Mouse (Mus musculus): ENCODE measurements at regions not wholly inside any gene's neighbourhood (a gene's known extent, or its start where the extent isn't known, plus 50 kb on each side); places are given as distances from the start of the nearest gene placed in this dataset.

DNA sequence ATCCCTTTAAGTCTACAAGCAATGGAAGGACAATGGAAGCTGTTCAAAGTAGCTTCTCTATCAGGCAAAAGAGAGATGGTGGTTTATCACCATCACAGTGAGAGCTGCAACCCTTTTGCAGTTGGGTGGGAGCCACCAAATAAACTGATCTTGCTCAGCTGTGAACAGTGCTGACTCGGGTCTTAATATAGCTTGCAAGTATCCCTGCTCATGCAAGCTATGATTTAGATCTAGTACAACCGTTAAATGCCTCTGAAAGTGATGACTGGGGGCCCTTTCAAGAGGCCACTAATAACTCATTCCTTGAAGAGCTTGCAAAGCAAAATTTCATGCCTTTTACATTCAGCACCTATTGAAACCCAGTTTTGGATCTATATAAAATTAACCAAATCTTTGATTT, 1154.5 kb upstream of the Lrrtm3 start:
- ChIA-PET POLR2A (no interaction called here), CTCF (no interaction called here)
- TF ChIP-seq CTCF (IDR thresholded peaks at IDR 0.05), result no peak
- no peak for ATAC-seq
- in situ Hi-C loops (cut with MboI; ENCODE audit: low pct_unique_long_range_greater_than_20kb), result no loop called here
- H3K27me3 ChIP-seq, result no peaks in the 10 kb centered on the region
- no peak for DNase-seq (ENCODE audit: low read depth, low spot score)

DNA sequence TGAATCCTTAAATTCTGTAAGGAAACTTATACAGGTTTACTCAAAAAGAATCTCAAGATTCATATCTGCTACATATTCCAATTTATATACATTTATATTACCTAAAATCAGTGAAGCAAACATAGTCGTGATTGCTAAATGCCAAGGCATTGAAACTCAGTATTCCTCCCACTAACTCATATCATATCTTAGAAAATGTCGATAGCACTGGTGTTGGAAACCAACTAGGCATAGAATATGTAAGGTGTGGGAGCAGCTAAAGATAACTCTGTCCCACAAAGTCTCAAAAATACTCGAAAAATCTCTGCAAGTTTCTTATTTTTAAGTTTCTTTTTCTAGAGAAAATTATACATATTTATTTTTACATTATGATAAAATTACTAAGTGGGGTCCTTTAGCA, 1134.1 kb upstream of the Lrrtm3 start:
- ChIA-PET CTCF (no interaction called here), POLR2A (no interaction called here)
- no peak for TF ChIP-seq CTCF (IDR thresholded peaks at IDR 0.05)
- ATAC-seq (no peak), DNase-seq (ENCODE audit: low read depth, low spot score) (no peak)
- no peaks in the 10 kb centered on the region for H3K27me3 ChIP-seq
- in situ Hi-C loops (cut with MboI; ENCODE audit: low pct_unique_long_range_greater_than_20kb), result no loop called here

DNA sequence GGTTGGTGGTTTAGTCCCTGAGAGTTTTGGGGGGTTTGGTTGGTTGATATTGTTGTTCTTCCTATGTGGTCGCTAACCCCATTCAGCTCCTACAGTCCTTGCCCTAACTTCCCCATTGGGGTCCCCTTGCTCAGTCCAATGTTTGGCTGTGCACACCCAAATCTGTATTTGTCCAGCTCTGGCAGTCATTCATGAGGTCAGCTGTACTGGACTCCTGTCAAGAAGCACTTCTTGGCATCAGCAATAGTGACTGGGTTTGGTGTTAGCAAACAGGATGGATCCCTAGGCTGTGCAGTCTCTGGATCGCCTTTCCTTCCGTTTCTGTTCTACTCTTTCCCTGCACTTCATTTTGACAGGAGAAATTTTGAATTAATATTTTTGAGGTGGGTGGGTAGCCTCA, 1131.1 kb upstream of the Lrrtm3 start:
- DNase-seq (ENCODE audit: low read depth, low spot score) (no peak), ATAC-seq (no peak)
- H3K27me3 ChIP-seq, result no peaks in the 10 kb centered on the region
- TF ChIP-seq CTCF (IDR thresholded peaks at IDR 0.05), result no peak
- in situ Hi-C loops (cut with MboI; ENCODE audit: low pct_unique_long_range_greater_than_20kb), result no loop called here
- ChIA-PET POLR2A (no interaction called here), CTCF (no interaction called here)

DNA sequence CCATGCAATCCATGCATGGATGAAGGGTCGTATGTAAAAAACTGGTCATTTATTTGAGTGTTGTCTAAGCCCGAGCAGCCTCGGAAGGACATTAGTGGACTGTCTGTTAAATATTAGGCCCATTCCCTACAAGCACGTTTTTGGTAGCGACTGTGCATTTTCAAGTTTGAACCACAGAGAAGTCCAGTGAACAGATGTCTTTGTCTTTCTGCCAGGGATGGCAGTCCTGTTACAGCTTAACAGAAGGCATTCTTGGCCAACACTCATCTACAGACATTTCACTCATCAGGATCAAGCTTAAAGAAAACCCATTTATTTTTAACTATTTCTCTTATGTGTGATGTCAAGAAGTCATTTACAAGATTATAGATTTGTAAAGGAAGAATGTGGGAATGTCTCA, 1129.2 kb upstream of the Lrrtm3 start:
- no peaks in the 10 kb centered on the region for H3K27me3 ChIP-seq
- DNase-seq (ENCODE audit: low read depth, low spot score), result no peak
- CTCF ChIA-PET, result no interaction called here
- in situ Hi-C loops (cut with MboI; ENCODE audit: low pct_unique_long_range_greater_than_20kb), result no loop called here
- POLR2A ChIA-PET, result no interaction called here
- no peak for ATAC-seq
- TF ChIP-seq CTCF (IDR thresholded peaks at IDR 0.05), result no peak

DNA sequence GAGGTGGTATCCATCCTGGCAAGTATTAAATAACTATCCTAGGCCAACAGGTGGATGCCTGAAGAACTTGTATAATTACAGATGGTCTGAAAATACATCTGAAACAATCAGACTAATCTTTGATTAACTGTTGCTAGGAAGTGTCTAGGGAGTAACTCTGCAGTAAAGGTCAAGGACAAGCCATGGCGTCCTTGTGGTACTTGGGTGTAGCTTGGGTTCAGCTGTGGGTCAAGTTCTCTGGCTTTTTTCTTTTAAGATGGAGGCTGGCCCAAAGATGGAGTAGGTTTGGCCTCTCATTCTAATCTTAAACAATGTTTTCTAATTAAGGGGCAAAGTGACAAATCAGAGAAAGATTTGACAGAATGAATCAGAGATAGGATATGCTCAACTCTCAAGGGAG, 1126.1 kb upstream of the Lrrtm3 start:
- TF ChIP-seq CTCF (IDR thresholded peaks at IDR 0.05), result no peak
- ChIA-PET CTCF (no interaction called here), POLR2A (no interaction called here)
- ATAC-seq (no peak), DNase-seq (ENCODE audit: low read depth, low spot score) (no peak)
- in situ Hi-C loops (cut with MboI; ENCODE audit: low pct_unique_long_range_greater_than_20kb), result no loop called here
- no peaks in the 10 kb centered on the region for H3K27me3 ChIP-seq

DNA sequence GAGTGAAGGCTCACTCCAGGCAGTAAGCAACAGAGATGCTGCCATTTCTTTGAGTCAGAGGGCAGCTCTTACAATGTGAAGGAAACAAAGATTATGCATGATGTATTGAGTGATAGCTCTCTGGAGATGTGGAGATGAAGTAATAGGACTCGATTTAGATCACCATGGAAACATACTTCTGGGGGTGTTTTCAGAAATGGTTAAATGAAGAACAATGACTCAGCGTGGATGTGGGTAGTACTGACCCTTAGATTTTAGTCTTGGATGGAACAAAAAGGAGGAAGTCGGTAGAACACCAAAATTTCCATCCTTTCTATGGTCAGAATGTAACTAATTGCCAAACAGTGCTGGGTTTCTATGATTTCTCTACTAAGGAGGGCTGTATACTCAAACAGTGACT, 1125.1 kb upstream of the Lrrtm3 start:
- no peak for ATAC-seq
- H3K27me3 ChIP-seq, result no peaks in the 10 kb centered on the region
- in situ Hi-C loops (cut with MboI; ENCODE audit: low pct_unique_long_range_greater_than_20kb), result no loop called here
- TF ChIP-seq CTCF (IDR thresholded peaks at IDR 0.05), result no peak
- ChIA-PET POLR2A (no interaction called here), CTCF (no interaction called here)
- no peak for DNase-seq (ENCODE audit: low read depth, low spot score)

DNA sequence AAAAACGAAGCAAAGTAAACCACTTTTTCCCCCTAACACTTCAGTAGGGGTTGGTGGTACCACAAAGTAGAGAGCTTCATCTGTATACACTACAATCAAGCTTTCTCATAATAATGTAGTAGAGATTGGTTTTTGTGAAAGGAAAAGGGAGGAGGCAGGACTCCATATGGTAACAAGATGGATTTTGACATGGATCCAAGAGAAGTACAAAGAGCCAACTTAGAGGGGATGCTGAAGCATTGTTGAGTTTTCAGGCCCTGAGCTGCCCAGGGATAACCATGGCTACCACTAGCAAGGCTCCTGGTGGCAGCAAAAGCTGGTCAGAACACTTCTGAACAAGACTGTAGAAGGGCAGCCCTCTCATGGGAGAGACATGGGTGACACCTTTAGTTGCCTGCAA, 1093.6 kb upstream of the Lrrtm3 start:
- in situ Hi-C loops (cut with MboI; ENCODE audit: low pct_unique_long_range_greater_than_20kb), result no loop called here
- no peaks in the 10 kb centered on the region for H3K27me3 ChIP-seq
- DNase-seq (ENCODE audit: low read depth, low spot score), result no peak
- TF ChIP-seq CTCF (IDR thresholded peaks at IDR 0.05), result no peak
- CTCF ChIA-PET, result no interaction called here
- POLR2A ChIA-PET, result no interaction called here
- no peak for ATAC-seq

DNA sequence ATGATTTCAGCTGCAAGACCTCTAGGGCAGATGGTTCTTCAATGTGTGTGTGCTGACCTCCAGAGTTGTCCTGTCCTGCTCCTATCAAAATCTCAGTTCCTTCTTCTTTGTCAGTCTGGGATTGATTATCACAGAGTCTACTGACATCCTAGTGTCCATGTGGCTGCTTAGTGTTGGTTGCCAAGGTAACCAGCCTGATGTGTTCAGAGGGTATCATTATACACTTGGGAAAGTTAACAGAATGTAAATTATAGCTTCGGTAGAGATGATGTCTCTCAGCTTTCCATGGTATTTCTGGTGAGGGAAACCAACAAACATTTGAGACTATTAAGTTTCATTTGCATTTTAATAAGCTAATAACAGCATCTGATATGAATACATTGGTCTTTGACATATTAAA, 1092.5 kb upstream of the Lrrtm3 start:
- POLR2A ChIA-PET, result no interaction called here
- ATAC-seq (no peak), DNase-seq (ENCODE audit: low read depth, low spot score) (no peak)
- CTCF ChIA-PET, result no interaction called here
- no peak for TF ChIP-seq CTCF (IDR thresholded peaks at IDR 0.05)
- no peaks in the 10 kb centered on the region for H3K27me3 ChIP-seq
- in situ Hi-C loops (cut with MboI; ENCODE audit: low pct_unique_long_range_greater_than_20kb), result no loop called here

DNA sequence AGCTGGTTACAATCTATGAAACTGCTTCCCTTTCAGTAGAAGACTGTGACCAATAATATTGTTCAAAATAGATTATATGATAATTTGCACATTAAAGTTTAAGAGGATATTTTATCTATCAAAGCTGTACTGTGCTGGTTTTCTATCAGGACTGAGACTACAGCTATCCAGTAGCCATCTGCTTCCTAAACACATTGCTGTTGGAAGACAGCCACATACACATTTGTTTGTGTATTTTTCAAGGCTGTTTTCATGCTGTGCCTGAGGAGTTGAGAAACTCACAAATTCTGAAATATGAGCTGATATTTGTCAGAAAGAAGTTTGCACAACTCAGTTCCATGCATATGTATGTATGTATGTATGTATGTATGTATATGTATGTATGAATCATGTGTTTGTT, 1089.0 kb upstream of the Lrrtm3 start:
- in situ Hi-C loops (cut with MboI; ENCODE audit: low pct_unique_long_range_greater_than_20kb), result no loop called here
- no peak for DNase-seq (ENCODE audit: low read depth, low spot score)
- ATAC-seq, result no peak
- ChIA-PET POLR2A (no interaction called here), CTCF (interaction anchor here (0.9 kb wide), 1 partner anchor 12 kb away, joined by 3 read pairs; no protein-coding TSS in a partner anchor)
- TF ChIP-seq CTCF (IDR thresholded peaks at IDR 0.05), result no peak
- no peaks in the 10 kb centered on the region for H3K27me3 ChIP-seq

DNA sequence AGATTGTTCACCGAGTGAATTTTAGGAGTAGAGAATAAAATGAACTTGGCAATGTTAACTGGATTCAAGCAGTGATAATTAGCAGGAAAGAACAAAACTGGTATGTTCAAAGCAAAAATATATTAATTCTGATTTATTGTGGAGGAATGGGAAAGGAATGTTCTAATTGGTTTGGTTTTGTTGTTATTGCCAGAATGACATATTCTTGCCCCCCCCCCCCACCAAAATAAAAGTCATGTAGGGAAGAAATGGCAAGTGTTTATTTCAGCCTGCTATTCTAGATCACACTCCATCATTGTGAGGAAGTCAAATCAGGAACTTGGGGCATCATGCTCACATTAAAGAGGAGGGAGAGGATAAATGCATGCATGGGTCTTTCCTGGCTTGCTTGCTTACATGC, 1064.1 kb upstream of the Lrrtm3 start:
- ATAC-seq (no peak), DNase-seq (ENCODE audit: low read depth, low spot score) (no peak)
- in situ Hi-C loops (cut with MboI; ENCODE audit: low pct_unique_long_range_greater_than_20kb), result no loop called here
- no peaks in the 10 kb centered on the region for H3K27me3 ChIP-seq
- ChIA-PET POLR2A (no interaction called here), CTCF (interaction anchor here (1.6 kb wide), 1 partner anchor 40 kb away, joined by 4 read pairs; no protein-coding TSS in a partner anchor)
- TF ChIP-seq CTCF (IDR thresholded peaks at IDR 0.05), result no peak

DNA sequence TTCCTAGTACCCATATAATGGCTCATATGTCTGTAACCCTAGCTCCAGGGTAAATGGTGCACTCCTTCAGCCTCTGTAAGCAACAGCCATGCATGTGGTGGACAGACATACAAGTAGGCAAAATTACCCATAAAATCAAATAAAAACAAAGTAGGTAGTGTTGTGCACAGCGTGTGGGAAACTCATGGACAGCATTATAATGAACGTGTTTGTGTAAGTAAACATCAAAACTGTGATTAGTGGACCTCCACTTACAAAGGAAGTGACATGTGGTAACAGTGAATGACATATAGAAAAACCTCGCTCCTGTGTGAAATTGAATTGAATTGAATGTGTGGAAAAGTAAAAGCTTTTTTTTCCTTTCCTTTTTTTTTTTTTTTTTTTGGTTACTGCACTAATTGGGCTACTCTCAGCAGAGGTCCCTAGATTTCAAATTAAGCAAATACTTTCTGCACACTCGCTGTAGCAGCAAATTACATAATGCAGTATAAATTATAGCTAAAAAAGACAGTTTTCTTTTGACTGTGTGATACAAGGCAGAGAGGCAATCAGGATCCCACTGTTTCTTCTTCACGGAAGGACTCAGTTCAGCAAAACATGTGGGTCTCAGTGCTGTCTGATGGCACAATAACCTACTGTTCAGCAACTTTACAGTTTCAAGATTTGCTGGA, 1035.0 kb upstream of the Lrrtm3 start:
- no peak for ATAC-seq

DNA sequence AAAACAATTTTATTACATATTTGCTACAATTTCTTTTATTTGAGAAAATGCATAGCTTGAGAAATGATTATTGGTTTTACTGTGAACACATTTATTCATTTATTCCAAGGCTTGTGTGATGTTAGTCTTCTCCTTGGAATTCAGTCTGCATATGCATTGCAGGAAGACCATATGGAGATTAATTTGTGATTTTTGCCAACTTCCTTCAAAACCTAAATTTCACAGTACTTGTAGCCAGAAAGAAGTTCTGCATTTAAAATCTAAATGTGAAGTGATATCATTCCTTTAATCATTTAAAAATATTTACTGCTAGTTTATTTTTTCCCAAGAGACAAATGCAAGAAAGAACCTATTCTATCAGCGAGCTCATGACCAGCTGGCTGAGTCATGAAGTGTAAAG, 1028.1 kb upstream of the Lrrtm3 start:
- no peak for TF ChIP-seq CTCF (IDR thresholded peaks at IDR 0.05)
- CTCF ChIA-PET, result no interaction called here
- no peak for ATAC-seq
- DNase-seq (ENCODE audit: low read depth, low spot score), result no peak
- POLR2A ChIA-PET, result no interaction called here
- in situ Hi-C loops (cut with MboI; ENCODE audit: low pct_unique_long_range_greater_than_20kb), result no loop called here
- no peaks in the 10 kb centered on the region for H3K27me3 ChIP-seq

More for the DNA sequence above, 1035.0 kb upstream of the Lrrtm3 start:
- no peaks in the 10 kb centered on the region for H3K27me3 ChIP-seq
- TF ChIP-seq CTCF (IDR thresholded peaks at IDR 0.05), result no peak
- in situ Hi-C loops (cut with MboI; ENCODE audit: low pct_unique_long_range_greater_than_20kb), result no loop called here
- ChIA-PET CTCF (no interaction called here), POLR2A (no interaction called here)
- no peak for DNase-seq (ENCODE audit: low read depth, low spot score)
